Mouse (Mus musculus) liver, embryonic 13.5 days (tissue): ENCODE results near the gene Ttll11. TPM values are rescaled to one million over a fixed set of nuclear protein-coding genes. Genes with fewer than 3 reads are reported as not detected.

Source experiments
- ATAC-seq: fragments of 200-750 bp; cut with Nextera tagmentation; 2 replicates; pipeline ENCODE4 v1.8.0; 2017; ENCODE audit warnings: low read depth, mild to moderate bottlenecking, moderate number of reproducible peaks, moderate library complexity
- DNase-seq: peaks from one replicate; pipeline ENCODE4 v3.0.0; 2022
- H3K27ac ChIP-seq: fragments of 300-500 bp; sonication (generic); 2 replicates; pipeline ENCODE4 v1.5.1; 2015; ENCODE audit warnings: moderate library complexity, mild to moderate bottlenecking, inconsistent platforms
- H3K27me3 ChIP-seq: fragments of 300-500 bp; sonication (generic); 2 replicates; pipeline ENCODE4 v1.6.1; 2015; ENCODE audit warnings: mild to moderate bottlenecking, inconsistent platforms
- H3K36me3 ChIP-seq: fragments of 300-500 bp; sonication (generic); 2 replicates; pipeline ENCODE4 v1.6.1; 2015; ENCODE audit warnings: mild to moderate bottlenecking, inconsistent platforms
- H3K4me1 ChIP-seq: fragments of 300-500 bp; sonication (generic); replicated peaks from 2 replicates; pipeline ENCODE4 v1.6.1; 2015; ENCODE audit warnings: inconsistent platforms
- H3K4me2 ChIP-seq: fragments of 300-500 bp; sonication (generic); 2 replicates; pipeline ENCODE4 v1.6.1; 2015; ENCODE audit warnings: inconsistent platforms, mild to moderate bottlenecking, moderate library complexity
- H3K4me3 ChIP-seq: fragments of 300-500 bp; sonication (generic); replicated peaks from 2 replicates; pipeline ENCODE4 v1.5.1; 2015; ENCODE audit warnings: mild to moderate bottlenecking, inconsistent platforms
- H3K9ac ChIP-seq: fragments of 300-500 bp; sonication (generic); 2 replicates; pipeline ENCODE4 v1.6.1; 2015; ENCODE audit warnings: mild to moderate bottlenecking, inconsistent platforms
- H3K9me3 ChIP-seq: fragments of 300-500 bp; sonication (generic); replicated peaks from 2 replicates; pipeline ENCODE4 v1.6.1; 2016; ENCODE audit warnings: inconsistent platforms
- WGBS: fragments of 180-500 bp; shearing (Covaris S2); methylation state at CpG from one replicate; pipeline ENCODE4 v1.1.7; 2015; ENCODE audit not compliant: insufficient replicate concordance; 5-methylcytosine and 5-hydroxymethylcytosine counted together
- polyA plus RNA-seq: library from polyadenylated mRNA; unstranded; fragments of >200 nt; fragmentation: Nextera tagmentation; extraction: Ambion mirVana; gene quantifications from 2 replicates; pipeline ENCODE4 v1.2.1, GENCODE M21; 2015

Gene Ttll11
- polyA plus RNA-seq, 1 experiment from 2014 or later: 0.91 TPM

- H3K9me3 ChIP-seq: no peaks in the 10 kb centered on the region
Measured at GRCm38 (mm10) chr2:35785877-35786276, 193.8 kb downstream of the Ttll11 start.

GRCm38 (mm10) chr2:35783368-35783767 is 196.3 kb downstream of the Ttll11 start:
- DNase-seq (no peak), ATAC-seq (no peak)
- no peaks in the 10 kb centered on the region for H3K9me3 ChIP-seq

More at GRCm38 (mm10) chr2:35785877-35786276, 193.8 kb downstream of the Ttll11 start:
- no peak overlapping the region for H3K27ac ChIP-seq
- H3K4me1 ChIP-seq: no peaks in the 10 kb centered on the region
- no peak overlapping the region for H3K9ac ChIP-seq
- DNase-seq: no peak
- ATAC-seq: no peak
- H3K4me3 ChIP-seq: no peak overlapping the region
- WGBS: 70% methylated on average over 7 of the region's 7 CpGs
- H3K36me3 ChIP-seq: no peaks in the 10 kb centered on the region
- H3K27me3 ChIP-seq: no peaks in the 10 kb centered on the region
- no peak overlapping the region for H3K4me2 ChIP-seq

GRCm38 (mm10) chr2:35779266-35779665 is 200.4 kb downstream of the Ttll11 start:
- ATAC-seq (no peak), DNase-seq (no peak)
- H3K4me2 ChIP-seq: no peak overlapping the region
- no peaks in the 10 kb centered on the region for H3K4me1 ChIP-seq
- no peaks in the 10 kb centered on the region for H3K27me3 ChIP-seq
- 81% methylated on average over 5 of the region's 5 CpGs for WGBS
- no peaks in the 10 kb centered on the region for H3K36me3 ChIP-seq
- no peak overlapping the region for H3K27ac ChIP-seq
- no peak overlapping the region for H3K9ac ChIP-seq
- H3K4me3 ChIP-seq: no peak overlapping the region
- no peaks in the 10 kb centered on the region for H3K9me3 ChIP-seq

More at GRCm38 (mm10) chr2:35783368-35783767, 196.3 kb downstream of the Ttll11 start:
- H3K27me3 ChIP-seq: no peaks in the 10 kb centered on the region
- H3K4me3 ChIP-seq: no peak overlapping the region
- H3K9ac ChIP-seq: no peak overlapping the region
- H3K4me1 ChIP-seq: no peaks in the 10 kb centered on the region
- H3K36me3 ChIP-seq: no peaks in the 10 kb centered on the region
- H3K4me2 ChIP-seq: no peak overlapping the region
- no peak overlapping the region for H3K27ac ChIP-seq
- WGBS: 56% methylated on average over 10 of the region's 10 CpGs

GRCm38 (mm10) chr2:35776935-35777334 is 202.8 kb downstream of the Ttll11 start:
- H3K27ac ChIP-seq: no peak overlapping the region
- H3K36me3 ChIP-seq: no peaks in the 10 kb centered on the region
- H3K4me3 ChIP-seq: no peak overlapping the region
- no peaks in the 10 kb centered on the region for H3K4me1 ChIP-seq
- no peaks in the 10 kb centered on the region for H3K27me3 ChIP-seq
- ATAC-seq: no peak
- WGBS: 67% methylated on average over 9 of the region's 9 CpGs
- no peak overlapping the region for H3K9ac ChIP-seq
- DNase-seq: no peak
- H3K4me2 ChIP-seq: no peak overlapping the region
- H3K9me3 ChIP-seq: no peaks in the 10 kb centered on the region

GRCm38 (mm10) chr2:35775651-35776055 is 204.1 kb downstream of the Ttll11 start:
- Histone ChIP-seq H3K4me2 (no peak overlapping the region), H3K4me3 (no peak overlapping the region), H3K27me3 (no peaks in the 10 kb centered on the region), H3K36me3 (no peaks in the 10 kb centered on the region), H3K27ac (no peak overlapping the region), H3K9ac (no peak overlapping the region), H3K9me3 (no peaks in the 10 kb centered on the region), H3K4me1 (no peaks in the 10 kb centered on the region)
- 34% methylated on average over 5 of the region's 5 CpGs for WGBS
- DNase-seq (no peak), ATAC-seq (no peak)

GRCm38 (mm10) chr2:35770541-35770940 is 209.2 kb downstream of the Ttll11 start:
- ATAC-seq (no peak), DNase-seq (no peak)
- Histone ChIP-seq H3K4me1 (no peaks in the 10 kb centered on the region), H3K27me3 (no peaks in the 10 kb centered on the region), H3K9me3 (no peaks in the 10 kb centered on the region), H3K36me3 (no peaks in the 10 kb centered on the region), H3K4me3 (no peak overlapping the region), H3K4me2 (no peak overlapping the region), H3K9ac (no peak overlapping the region), H3K27ac (no peak overlapping the region)
- WGBS: 62% methylated on average over 2 of the region's 2 CpGs

- Histone ChIP-seq H3K27me3 (no peaks in the 10 kb centered on the region), H3K36me3 (no peaks in the 10 kb centered on the region), H3K9me3 (no peaks in the 10 kb centered on the region), H3K4me2 (no peak overlapping the region), H3K27ac (no peak overlapping the region), H3K4me1 (no peaks in the 10 kb centered on the region), H3K4me3 (no peak overlapping the region), H3K9ac (no peak overlapping the region)
- ATAC-seq (no peak), DNase-seq (no peak)
- WGBS: 69% methylated on average over 12 of the region's 12 CpGs
Measured at GRCm38 (mm10) chr2:35769398-35769797, 210.3 kb downstream of the Ttll11 start.

- ATAC-seq: 0 out of 2 replicates have a peak, but pooled peaks have one; percentile 18
- H3K27ac ChIP-seq: no peak overlapping the region
- 36% methylated on average over 4 of the region's 4 CpGs for WGBS
Measured at GRCm38 (mm10) chr2:35768538-35769238, 211.0 kb downstream of the Ttll11 start.

GRCm38 (mm10) chr2:35767834-35768537 is 211.7 kb downstream of the Ttll11 start:
- Histone ChIP-seq H3K27me3 (no peaks in the 10 kb centered on the region), H3K27ac (no peak overlapping the region), H3K9me3 (no peaks in the 10 kb centered on the region), H3K4me1 (no peaks in the 10 kb centered on the region), H3K36me3 (no peaks in the 10 kb centered on the region), H3K4me2 (no peak overlapping the region), H3K9ac (no peak overlapping the region), H3K4me3 (no peak overlapping the region)
- WGBS: 34% methylated on average over 14 of the region's 14 CpGs
- DNase-seq (no peak), ATAC-seq (no peak)

More at GRCm38 (mm10) chr2:35768538-35769238, 211.0 kb downstream of the Ttll11 start:
- no peaks in the 10 kb centered on the region for H3K36me3 ChIP-seq
- no peaks in the 10 kb centered on the region for H3K27me3 ChIP-seq
- no peak overlapping the region for H3K4me3 ChIP-seq
- H3K9ac ChIP-seq: no peak overlapping the region
- H3K9me3 ChIP-seq: no peaks in the 10 kb centered on the region
- DNase-seq: no peak
- H3K4me2 ChIP-seq: no peak overlapping the region
- no peaks in the 10 kb centered on the region for H3K4me1 ChIP-seq

- no peaks in the 10 kb centered on the region for H3K36me3 ChIP-seq
- no peak for ATAC-seq
- H3K9ac ChIP-seq: no peak overlapping the region
- no peak for DNase-seq
- H3K27ac ChIP-seq: no peak overlapping the region
- no peak overlapping the region for H3K4me3 ChIP-seq
- no peaks in the 10 kb centered on the region for H3K27me3 ChIP-seq
- no peaks in the 10 kb centered on the region for H3K4me1 ChIP-seq
- 64% methylated on average over 8 of the region's 8 CpGs for WGBS
- H3K9me3 ChIP-seq: no peaks in the 10 kb centered on the region
- H3K4me2 ChIP-seq: no peak overlapping the region
Measured at GRCm38 (mm10) chr2:35764328-35764727, 215.4 kb downstream of the Ttll11 start.

- Histone ChIP-seq H3K27me3 (no peaks in the 10 kb centered on the region), H3K27ac (no peak overlapping the region), H3K4me3 (no peak overlapping the region), H3K36me3 (no peaks in the 10 kb centered on the region), H3K9ac (no peak overlapping the region), H3K9me3 (no peaks in the 10 kb centered on the region), H3K4me1 (no peaks in the 10 kb centered on the region), H3K4me2 (no peak overlapping the region)
- ATAC-seq (no peak), DNase-seq (no peak)
- 72% methylated on average over 7 of the region's 7 CpGs for WGBS
Measured at GRCm38 (mm10) chr2:35763818-35764217, 215.9 kb downstream of the Ttll11 start.
